Mouse (Mus musculus): ENCODE results near the gene Pa2g4. TPM values are rescaled to one million over a fixed set of nuclear protein-coding genes. Genes with fewer than 3 reads are reported as not detected.

Gene Pa2g4
- 63.0 TPM for polyA plus RNA-seq (2014; fragmentation: Illumina TruSeq; extraction: RNeasy Lipid Tissue Mini Kit (QIAGEN cat#74804); ENCODE audit: low read depth, low replicate concordance)

GRCm38 (mm10) chr10:128565788-128566531 is at the start of gene Pa2g4:
Gene Pa2g4, minus strand, starts transcription at chr10:128565987.

GRCm38 (mm10) chr10:128589464-128590192 is 23.8 kb upstream of the Pa2g4 start, which contains the start of gene Erbb3:
Gene Erbb3, minus strand, starts transcription at chr10:128589652.

GRCm38 (mm10) chr10:128548947-128549681 is 16.7 kb downstream of the Pa2g4 start, which contains the start of gene Rpl41:
Gene Rpl41, minus strand, starts transcription at chr10:128549305.

GRCm38 (mm10) chr10:128547361-128548032 is 18.3 kb downstream of the Pa2g4 start, which contains the start of gene Zc3h10:
Gene Zc3h10, minus strand, starts transcription at chr10:128547774.

GRCm38 (mm10) chr10:128525671-128526308 is 40.0 kb downstream of the Pa2g4 start, which contains the start of gene Esyt1:
Gene Esyt1, minus strand, starts transcription at chr10:128525871.

Other genes starting within 250 kb of the Pa2g4 start
- gene Cnpy2, start 243.5 kb downstream of the Pa2g4 start, polyA plus RNA-seq (2014; fragmentation: Illumina TruSeq; extraction: RNeasy Lipid Tissue Mini Kit (QIAGEN cat#74804); ENCODE audit: low read depth, low replicate concordance): 146 TPM
- gene Cs, start 228.3 kb downstream of the Pa2g4 start, polyA plus RNA-seq (2014; fragmentation: Illumina TruSeq; extraction: RNeasy Lipid Tissue Mini Kit (QIAGEN cat#74804); ENCODE audit: low read depth, low replicate concordance): 162 TPM
- gene Coq10a, start 197.0 kb downstream of the Pa2g4 start, polyA plus RNA-seq (2014; fragmentation: Illumina TruSeq; extraction: RNeasy Lipid Tissue Mini Kit (QIAGEN cat#74804); ENCODE audit: low read depth, low replicate concordance): 39.7 TPM
- gene Ankrd52, start 188.9 kb downstream of the Pa2g4 start, polyA plus RNA-seq (2014; fragmentation: Illumina TruSeq; extraction: RNeasy Lipid Tissue Mini Kit (QIAGEN cat#74804); ENCODE audit: low read depth, low replicate concordance): 26.0 TPM
- 0.30 TPM for gene Slc39a5, start 164.8 kb downstream of the Pa2g4 start, polyA plus RNA-seq (2014; fragmentation: Illumina TruSeq; extraction: RNeasy Lipid Tissue Mini Kit (QIAGEN cat#74804); ENCODE audit: low read depth, low replicate concordance)
- gene Nabp2, start 154.5 kb downstream of the Pa2g4 start, polyA plus RNA-seq (2014; fragmentation: Illumina TruSeq; extraction: RNeasy Lipid Tissue Mini Kit (QIAGEN cat#74804); ENCODE audit: low read depth, low replicate concordance): 47.3 TPM
- gene Rnf41, start 154.3 kb downstream of the Pa2g4 start, polyA plus RNA-seq (2014; fragmentation: Illumina TruSeq; extraction: RNeasy Lipid Tissue Mini Kit (QIAGEN cat#74804); ENCODE audit: low read depth, low replicate concordance): 33.2 TPM
- gene Smarcc2, start 106.7 kb downstream of the Pa2g4 start, polyA plus RNA-seq (2014; fragmentation: Illumina TruSeq; extraction: RNeasy Lipid Tissue Mini Kit (QIAGEN cat#74804); ENCODE audit: low read depth, low replicate concordance): 105 TPM
- 1,629 TPM for gene Myl6, start 71.8 kb downstream of the Pa2g4 start, polyA plus RNA-seq (2014; fragmentation: Illumina TruSeq; extraction: RNeasy Lipid Tissue Mini Kit (QIAGEN cat#74804); ENCODE audit: low read depth, low replicate concordance)
- 5.5 TPM for gene Myl6b, start 67.3 kb downstream of the Pa2g4 start, polyA plus RNA-seq (2014; fragmentation: Illumina TruSeq; extraction: RNeasy Lipid Tissue Mini Kit (QIAGEN cat#74804); ENCODE audit: low read depth, low replicate concordance)
- 98.5 TPM for gene Esyt1, start 40.1 kb downstream of the Pa2g4 start, polyA plus RNA-seq (2014; fragmentation: Illumina TruSeq; extraction: RNeasy Lipid Tissue Mini Kit (QIAGEN cat#74804); ENCODE audit: low read depth, low replicate concordance)
- 9.8 TPM for gene Zc3h10, start 18.2 kb downstream of the Pa2g4 start, polyA plus RNA-seq (2014; fragmentation: Illumina TruSeq; extraction: RNeasy Lipid Tissue Mini Kit (QIAGEN cat#74804); ENCODE audit: low read depth, low replicate concordance)
- 2,778 TPM for gene Rpl41, start 16.7 kb downstream of the Pa2g4 start, polyA plus RNA-seq (2014; fragmentation: Illumina TruSeq; extraction: RNeasy Lipid Tissue Mini Kit (QIAGEN cat#74804); ENCODE audit: low read depth, low replicate concordance)
- 32.3 TPM for gene Erbb3, start 23.7 kb upstream of the Pa2g4 start, polyA plus RNA-seq (2014; fragmentation: Illumina TruSeq; extraction: RNeasy Lipid Tissue Mini Kit (QIAGEN cat#74804); ENCODE audit: low read depth, low replicate concordance)
- gene Rps26, start 60.8 kb upstream of the Pa2g4 start, polyA plus RNA-seq (2014; fragmentation: Illumina TruSeq; extraction: RNeasy Lipid Tissue Mini Kit (QIAGEN cat#74804); ENCODE audit: low read depth, low replicate concordance): 1,498 TPM
- 3.3 TPM for gene Ikzf4, start 80.0 kb upstream of the Pa2g4 start, polyA plus RNA-seq (2014; fragmentation: Illumina TruSeq; extraction: RNeasy Lipid Tissue Mini Kit (QIAGEN cat#74804); ENCODE audit: low read depth, low replicate concordance)
- gene Suox, start 108.1 kb upstream of the Pa2g4 start, polyA plus RNA-seq (2014; fragmentation: Illumina TruSeq; extraction: RNeasy Lipid Tissue Mini Kit (QIAGEN cat#74804); ENCODE audit: low read depth, low replicate concordance): 154 TPM
- 111 TPM for gene Rab5b, start 130.3 kb upstream of the Pa2g4 start, polyA plus RNA-seq (2014; fragmentation: Illumina TruSeq; extraction: RNeasy Lipid Tissue Mini Kit (QIAGEN cat#74804); ENCODE audit: low read depth, low replicate concordance)
- gene Pmel, start 138.2 kb upstream of the Pa2g4 start, polyA plus RNA-seq (2014; fragmentation: Illumina TruSeq; extraction: RNeasy Lipid Tissue Mini Kit (QIAGEN cat#74804); ENCODE audit: low read depth, low replicate concordance): 15.2 TPM
- gene Cdk2, start 139.0 kb upstream of the Pa2g4 start, polyA plus RNA-seq (2014; fragmentation: Illumina TruSeq; extraction: RNeasy Lipid Tissue Mini Kit (QIAGEN cat#74804); ENCODE audit: low read depth, low replicate concordance): 20.1 TPM
- gene Dgka, start 178.9 kb upstream of the Pa2g4 start, polyA plus RNA-seq (2014; fragmentation: Illumina TruSeq; extraction: RNeasy Lipid Tissue Mini Kit (QIAGEN cat#74804); ENCODE audit: low read depth, low replicate concordance): 16.4 TPM
- 28.8 TPM for gene Pym1, start 181.9 kb upstream of the Pa2g4 start, polyA plus RNA-seq (2014; fragmentation: Illumina TruSeq; extraction: RNeasy Lipid Tissue Mini Kit (QIAGEN cat#74804); ENCODE audit: low read depth, low replicate concordance)
- 17.1 TPM for gene Mmp19, start 224.9 kb upstream of the Pa2g4 start, polyA plus RNA-seq (2014; fragmentation: Illumina TruSeq; extraction: RNeasy Lipid Tissue Mini Kit (QIAGEN cat#74804); ENCODE audit: low read depth, low replicate concordance)
- 44.6 TPM for gene Dnajc14, start 238.1 kb upstream of the Pa2g4 start, polyA plus RNA-seq (2014; fragmentation: Illumina TruSeq; extraction: RNeasy Lipid Tissue Mini Kit (QIAGEN cat#74804); ENCODE audit: low read depth, low replicate concordance)
- gene Tmem198b, start 238.4 kb upstream of the Pa2g4 start, polyA plus RNA-seq (2014; fragmentation: Illumina TruSeq; extraction: RNeasy Lipid Tissue Mini Kit (QIAGEN cat#74804); ENCODE audit: low read depth, low replicate concordance): 13.7 TPM